Mouse (Mus musculus): Measurements from ENCODE around the gene Adipor2. TPM values are rescaled to one million over a fixed set of nuclear protein-coding genes. Genes with fewer than 3 reads are reported as not detected.
A peak's percentile ranks its signal among the peaks of the same experiment; 100 is the strongest.

Adipor2 gene
- polyA plus RNA-seq, 1 experiment, result 111 TPM

- no peak for TF ChIP-seq POLR2A (IDR thresholded peaks at IDR 0.05; ENCODE audit: insufficient read depth, low read length)
- H3K4me1 ChIP-seq (ENCODE audit: control insufficient read depth, insufficient read depth, low read length), result peaks cover 4% of the 10 kb centered on the region
- no peaks in the 10 kb centered on the region for H3K27me3 ChIP-seq (ENCODE audit: control insufficient read depth, insufficient read depth, low read length, poor library complexity, severe bottlenecking)
- peaks cover 14% of the 10 kb centered on the region for H3K36me3 ChIP-seq (ENCODE audit: control insufficient read depth, insufficient read depth, low read length, poor library complexity, severe bottlenecking)
- H3K9ac ChIP-seq (ENCODE audit: low read depth, poor library complexity, severe bottlenecking), result no peak overlapping the region
- no peaks in the 10 kb centered on the region for H3K9me3 ChIP-seq (replicated peaks; ENCODE audit: control insufficient read depth, insufficient read depth, low read length, poor library complexity, severe bottlenecking)
- H3K4me3 ChIP-seq (ENCODE audit: low read depth, low read length), result no peak overlapping the region
- no peak overlapping the region for H3K27ac ChIP-seq (ENCODE audit: insufficient read depth, low read length)
Observed at GRCm38 (mm10) chr6:119395421-119396308, 21.8 kb downstream of the Adipor2 start.

GRCm38 (mm10) chr6:119392836-119393235 lies 24.7 kb downstream of the Adipor2 start:
- no peaks in the 10 kb centered on the region for H3K27me3 ChIP-seq (ENCODE audit: control insufficient read depth, insufficient read depth, low read length, poor library complexity, severe bottlenecking)
- H3K4me1 ChIP-seq (ENCODE audit: control insufficient read depth, insufficient read depth, low read length), result peaks cover 4% of the 10 kb centered on the region
- H3K4me3 ChIP-seq (ENCODE audit: low read depth, low read length), result no peak overlapping the region
- H3K9me3 ChIP-seq (replicated peaks; ENCODE audit: control insufficient read depth, insufficient read depth, low read length, poor library complexity, severe bottlenecking), result no peaks in the 10 kb centered on the region
- H3K27ac ChIP-seq (ENCODE audit: insufficient read depth, low read length), result no peak overlapping the region
- H3K36me3 ChIP-seq (ENCODE audit: control insufficient read depth, insufficient read depth, low read length, poor library complexity, severe bottlenecking), result no peaks in the 10 kb centered on the region; the same call in none of the 2 replicates
- no peak overlapping the region for H3K9ac ChIP-seq (ENCODE audit: low read depth, poor library complexity, severe bottlenecking)
- TF ChIP-seq POLR2A (IDR thresholded peaks at IDR 0.05; ENCODE audit: insufficient read depth, low read length), result no peak
- no peak for TF ChIP-seq EP300 (IDR thresholded peaks at IDR 0.05; ENCODE audit: insufficient read depth, low read depth, low read length)
- TF ChIP-seq CTCF (IDR thresholded peaks at IDR 0.05; ENCODE audit: low read depth, low read length), result no peak

- H3K4me3 ChIP-seq (ENCODE audit: low read depth, low read length), result no peak overlapping the region
- H3K9me3 ChIP-seq (replicated peaks; ENCODE audit: control insufficient read depth, insufficient read depth, low read length, poor library complexity, severe bottlenecking), result no peaks in the 10 kb centered on the region
- no peak overlapping the region for H3K9ac ChIP-seq (ENCODE audit: low read depth, poor library complexity, severe bottlenecking)
- no peak for TF ChIP-seq CTCF (IDR thresholded peaks at IDR 0.05; ENCODE audit: low read depth, low read length)
- TF ChIP-seq EP300 (IDR thresholded peaks at IDR 0.05; ENCODE audit: insufficient read depth, low read depth, low read length), result no peak
- TF ChIP-seq POLR2A (IDR thresholded peaks at IDR 0.05; ENCODE audit: insufficient read depth, low read length), result no peak
- no peaks in the 10 kb centered on the region; the same call in 1 of the 2 replicates for H3K36me3 ChIP-seq (ENCODE audit: control insufficient read depth, insufficient read depth, low read length, poor library complexity, severe bottlenecking)
- H3K27ac ChIP-seq (ENCODE audit: insufficient read depth, low read length), result no peak overlapping the region
- peaks cover 2% of the 10 kb centered on the region for H3K4me1 ChIP-seq (ENCODE audit: control insufficient read depth, insufficient read depth, low read length)
- no peaks in the 10 kb centered on the region for H3K27me3 ChIP-seq (ENCODE audit: control insufficient read depth, insufficient read depth, low read length, poor library complexity, severe bottlenecking)
Observed at GRCm38 (mm10) chr6:119390728-119391127, 26.8 kb downstream of the Adipor2 start.

- Histone ChIP-seq H3K9me3 (replicated peaks; ENCODE audit: control insufficient read depth, insufficient read depth, low read length, poor library complexity, severe bottlenecking) (no peaks in the 10 kb centered on the region), H3K9ac (ENCODE audit: low read depth, poor library complexity, severe bottlenecking) (peak overlapping the region; percentile 15), H3K4me1 (ENCODE audit: control insufficient read depth, insufficient read depth, low read length) (peaks cover 2% of the 10 kb centered on the region), H3K27me3 (ENCODE audit: control insufficient read depth, insufficient read depth, low read length, poor library complexity, severe bottlenecking) (no peaks in the 10 kb centered on the region), H3K4me3 (ENCODE audit: low read depth, low read length) (peak overlapping the region; percentile 58), H3K27ac (ENCODE audit: insufficient read depth, low read length) (peak overlapping the region; percentile 28; the same call in 1 of the 2 replicates), H3K36me3 (ENCODE audit: control insufficient read depth, insufficient read depth, low read length, poor library complexity, severe bottlenecking) (no peaks in the 10 kb centered on the region; the same call in 1 of the 2 replicates)
- TF ChIP-seq POLR2A (IDR thresholded peaks at IDR 0.05; ENCODE audit: insufficient read depth, low read length) (no peak), EP300 (IDR thresholded peaks at IDR 0.05; ENCODE audit: insufficient read depth, low read depth, low read length) (no peak), CTCF (IDR thresholded peaks at IDR 0.05; ENCODE audit: low read depth, low read length) (no peak)
Observed at GRCm38 (mm10) chr6:119389089-119389488, 28.4 kb downstream of the Adipor2 start.

- no peaks in the 10 kb centered on the region for H3K9me3 ChIP-seq (replicated peaks; ENCODE audit: control insufficient read depth, insufficient read depth, low read length, poor library complexity, severe bottlenecking)
- H3K27me3 ChIP-seq (ENCODE audit: control insufficient read depth, insufficient read depth, low read length, poor library complexity, severe bottlenecking), result no peaks in the 10 kb centered on the region
- peaks cover 2% of the 10 kb centered on the region for H3K4me1 ChIP-seq (ENCODE audit: control insufficient read depth, insufficient read depth, low read length)
- no peak overlapping the region for H3K27ac ChIP-seq (ENCODE audit: insufficient read depth, low read length)
- H3K4me3 ChIP-seq (ENCODE audit: low read depth, low read length), result peak overlapping the region; percentile 58
- no peaks in the 10 kb centered on the region; the same call in 1 of the 2 replicates for H3K36me3 ChIP-seq (ENCODE audit: control insufficient read depth, insufficient read depth, low read length, poor library complexity, severe bottlenecking)
- H3K9ac ChIP-seq (ENCODE audit: low read depth, poor library complexity, severe bottlenecking), result peak overlapping the region; percentile 94
- no peak for TF ChIP-seq POLR2A (IDR thresholded peaks at IDR 0.05; ENCODE audit: insufficient read depth, low read length)
- no peak for TF ChIP-seq EP300 (IDR thresholded peaks at IDR 0.05; ENCODE audit: insufficient read depth, low read depth, low read length)
- TF ChIP-seq CTCF (IDR thresholded peaks at IDR 0.05; ENCODE audit: low read depth, low read length), result no peak
Observed at GRCm38 (mm10) chr6:119388650-119389012, 28.9 kb downstream of the Adipor2 start.
